Mouse (Mus musculus) forebrain, embryonic 11.5 days (tissue): Measurements from ENCODE around the gene Rbm12. TPM values are rescaled to one million over a fixed set of nuclear protein-coding genes. Genes with fewer than 3 reads are reported as not detected.

Experiments used
- polyA plus RNA-seq: library from polyadenylated mRNA; unstranded; fragments of >200 nt; fragmentation: Nextera tagmentation; extraction: Ambion mirVana; gene quantifications from 2 replicates; pipeline ENCODE4 v1.2.1, GENCODE M21; 2014

Rbm12 gene
- polyA plus RNA-seq, 1 experiment from 2014 or later: 47.6 TPM

Other genes with a start within 250 kb of the Rbm12 start
- 70.0 and 78.0 TPM in 2 replicates for gene Uqcc1, start 181.7 kb downstream of the Rbm12 start, polyA plus RNA-seq
- not detected in 2 replicates for gene Gm15557, start 171.2 kb downstream of the Rbm12 start, polyA plus RNA-seq
- 1.8 and 2.0 TPM in 2 replicates for gene Gdf5, start 166.6 kb downstream of the Rbm12 start, polyA plus RNA-seq
- 27.4 and 28.8 TPM in 2 replicates for gene Cep250, start 155.5 kb downstream of the Rbm12 start, polyA plus RNA-seq
- gene 6430550D23Rik, start 104.0 kb downstream of the Rbm12 start, polyA plus RNA-seq: 1.5 and 1.6 TPM in 2 replicates
- gene Ergic3, start 103.9 kb downstream of the Rbm12 start, polyA plus RNA-seq: 169 and 207 TPM in 2 replicates
- not detected in 2 replicates for gene Fer1l4, start 59.0 kb downstream of the Rbm12 start, polyA plus RNA-seq
- 5.0 and 6.3 TPM in 2 replicates for gene Spag4, start 46.8 kb downstream of the Rbm12 start, polyA plus RNA-seq
- gene Cpne1, start within 50 bp of the Rbm12 start, polyA plus RNA-seq: 48.7 and 58.8 TPM in 2 replicates
- gene Gm28036, start 15.1 kb upstream of the Rbm12 start, polyA plus RNA-seq: 18.8 and 20.8 TPM in 2 replicates
- gene Romo1, start 32.1 kb upstream of the Rbm12 start, polyA plus RNA-seq: 345 and 347 TPM in 2 replicates
- gene Nfs1, start 32.2 kb upstream of the Rbm12 start, polyA plus RNA-seq: 37.2 and 38.3 TPM in 2 replicates
- gene Rbm39, start 68.3 kb upstream of the Rbm12 start, polyA plus RNA-seq: 630 and 681 TPM in 2 replicates
- 87.7 and 92.9 TPM in 2 replicates for gene Phf20, start 84.5 kb upstream of the Rbm12 start, polyA plus RNA-seq
- 3.6 and 4.5 TPM in 2 replicates for gene Cnbd2, start 200.3 kb upstream of the Rbm12 start, polyA plus RNA-seq
- gene Scand1, start 200.7 kb upstream of the Rbm12 start, polyA plus RNA-seq: 78.0 and 84.0 TPM in 2 replicates